Mouse (Mus musculus) erythroblast, adult 5-6 weeks (primary cell): ENCODE results near the gene Cox6a1. TPM values are rescaled to one million over a fixed set of nuclear protein-coding genes. Genes with fewer than 3 reads are reported as not detected.

Experiments
- ATAC-seq: replicated peaks from 2 replicates; pipeline ENCODE4 v1.8.0; 2016; ENCODE audit warnings: moderate number of reproducible peaks, mild to moderate bottlenecking, moderate TSS enrichment, inconsistent platforms; ENCODE audit not compliant: poor library complexity, low FRiP score, severe bottlenecking
- total RNA-seq, 2 experiments: library from RNA; stranded (forward) in 1 of 2; stranded (reverse) in 1 of 2; fragments of 150-400 nt in 1 of 2; fragments of 200-764, 138-1000 nt in 1 of 2; gene quantifications; 2 replicates each; pipeline versions ENCODE4 v1.2.3 to v1.2.4; 2015 to 2017; ENCODE audit warnings: low replicate concordance in 2 of 2

Gene Cox6a1
- total RNA-seq, 2 experiments from 2014 or later, result 24.7 to 164 TPM

DNA sequence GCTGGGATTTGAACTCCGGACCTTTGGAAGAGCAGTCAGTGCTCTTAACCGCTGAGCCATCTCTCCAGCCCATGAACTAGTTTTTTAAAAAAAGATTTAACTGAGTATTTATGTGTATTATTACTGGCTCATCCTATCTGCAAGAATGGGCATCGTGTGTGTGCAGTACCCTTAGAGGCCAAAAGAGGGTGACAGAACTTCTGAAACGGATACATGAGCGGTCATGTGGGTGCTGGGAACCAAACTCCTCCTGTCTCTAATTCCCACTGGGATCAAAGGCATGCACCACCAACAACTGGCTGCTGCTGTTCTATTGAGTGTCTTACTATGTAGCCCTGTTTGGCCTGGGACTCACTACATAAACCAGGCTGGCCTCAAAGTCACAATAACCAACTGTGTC lies 2.6 kb upstream of the Cox6a1 start:
- no peak for ATAC-seq

DNA sequence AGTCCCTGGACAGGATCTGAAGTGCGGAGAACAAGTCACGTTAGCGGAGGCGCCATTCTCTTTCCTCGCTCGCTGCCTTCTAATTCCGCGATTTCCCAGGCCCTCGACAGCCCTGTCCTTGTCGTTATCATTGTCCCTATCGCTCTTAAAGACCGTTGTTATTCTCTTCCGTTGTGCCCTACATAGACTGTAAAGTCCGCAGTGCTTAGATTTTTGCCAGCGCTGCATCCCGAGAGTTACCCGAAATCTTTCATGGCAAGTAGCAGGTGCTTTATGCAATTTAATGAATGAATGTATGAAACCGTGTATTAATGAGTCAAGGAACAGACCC lies 409 bp upstream of the Cox6a1 start:
- ATAC-seq, result no peak

GRCm38 (mm10) chr5:115347564-115347963 lies 1.2 kb downstream of the Cox6a1 start:
- ATAC-seq, result peak; percentile 72

- ATAC-seq, result peak; percentile 16; the same call in 1 of the 2 replicates
These were observed 7.2 kb downstream of the Cox6a1 start for GRCm38 (mm10) chr5:115341314-115342165.

DNA sequence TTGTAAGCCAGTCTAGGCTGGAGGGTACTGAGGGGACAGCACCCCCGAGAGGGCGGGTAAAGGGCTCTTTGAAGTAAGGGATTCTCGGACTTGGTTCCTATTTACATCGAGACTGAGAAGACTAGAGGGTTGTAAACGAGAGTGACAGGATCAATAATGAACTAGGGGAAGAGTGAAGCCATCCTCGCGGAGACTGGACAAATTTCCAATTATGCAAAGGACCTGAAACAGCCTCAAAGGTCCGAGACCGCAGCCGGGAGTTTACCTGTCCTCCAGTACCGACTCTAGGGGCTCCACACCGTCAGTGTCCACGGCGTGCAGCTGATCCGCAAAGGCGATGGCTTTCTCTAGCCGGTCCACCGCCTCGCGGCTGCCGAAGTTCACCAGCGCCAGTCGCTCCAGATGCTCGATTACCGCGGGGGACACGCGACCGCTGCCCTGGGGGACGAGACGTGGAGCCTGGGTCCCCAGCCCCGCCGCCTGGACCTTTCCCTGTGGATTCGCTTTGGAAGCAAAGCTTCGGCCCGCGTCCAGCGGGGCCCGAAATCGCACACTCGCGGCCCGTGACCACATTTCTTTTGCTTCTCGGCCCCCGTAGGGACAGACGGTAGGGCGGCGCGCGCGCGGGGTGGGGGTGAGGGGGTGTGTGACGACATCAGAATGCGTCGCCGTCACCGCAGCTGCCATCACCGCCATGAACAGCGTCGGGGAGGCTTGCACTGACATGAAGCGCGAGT lies 8.0 kb downstream of the Cox6a1 start, which contains the start of the genes Gatc and Triap1:
Gatc (minus strand) TSS at position 602 of the 737 bp plus-strand sequence.
Triap1 (plus strand) TSS at position 649 of the 737 bp plus-strand sequence.
- peak; percentile 91 for ATAC-seq

GRCm38 (mm10) chr5:115340007-115340406 lies 8.8 kb downstream of the Cox6a1 start:
- ATAC-seq, result no peak

DNA sequence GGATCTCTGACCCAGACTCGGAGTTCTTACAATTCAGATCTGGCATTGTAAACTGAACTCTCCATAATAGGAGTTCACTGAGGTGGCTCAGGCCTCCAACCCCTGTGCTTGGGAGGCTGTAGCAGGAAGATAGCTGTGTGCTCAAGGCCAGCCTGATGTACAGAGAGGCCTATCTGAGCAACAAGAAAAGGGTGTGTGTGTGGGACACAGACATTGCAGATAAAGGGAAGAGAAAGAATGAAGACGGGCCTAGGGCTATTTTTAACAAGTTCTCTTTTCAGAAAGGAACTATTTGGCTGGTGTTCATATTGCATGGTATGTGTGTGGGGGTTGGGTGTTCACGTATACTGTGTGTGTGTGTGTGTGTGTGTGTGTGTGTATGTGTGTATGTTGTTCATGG lies 15.2 kb downstream of the Cox6a1 start:
- peak; percentile 86 for ATAC-seq

GRCm38 (mm10) chr5:115330955-115331354 lies 17.8 kb downstream of the Cox6a1 start:
- ATAC-seq, result no peak

GRCm38 (mm10) chr5:115327610-115328548 lies 20.9 kb downstream of the Cox6a1 start:
- ATAC-seq, result 0 out of 2 replicates have a peak, but pooled peaks have one; percentile 29

DNA sequence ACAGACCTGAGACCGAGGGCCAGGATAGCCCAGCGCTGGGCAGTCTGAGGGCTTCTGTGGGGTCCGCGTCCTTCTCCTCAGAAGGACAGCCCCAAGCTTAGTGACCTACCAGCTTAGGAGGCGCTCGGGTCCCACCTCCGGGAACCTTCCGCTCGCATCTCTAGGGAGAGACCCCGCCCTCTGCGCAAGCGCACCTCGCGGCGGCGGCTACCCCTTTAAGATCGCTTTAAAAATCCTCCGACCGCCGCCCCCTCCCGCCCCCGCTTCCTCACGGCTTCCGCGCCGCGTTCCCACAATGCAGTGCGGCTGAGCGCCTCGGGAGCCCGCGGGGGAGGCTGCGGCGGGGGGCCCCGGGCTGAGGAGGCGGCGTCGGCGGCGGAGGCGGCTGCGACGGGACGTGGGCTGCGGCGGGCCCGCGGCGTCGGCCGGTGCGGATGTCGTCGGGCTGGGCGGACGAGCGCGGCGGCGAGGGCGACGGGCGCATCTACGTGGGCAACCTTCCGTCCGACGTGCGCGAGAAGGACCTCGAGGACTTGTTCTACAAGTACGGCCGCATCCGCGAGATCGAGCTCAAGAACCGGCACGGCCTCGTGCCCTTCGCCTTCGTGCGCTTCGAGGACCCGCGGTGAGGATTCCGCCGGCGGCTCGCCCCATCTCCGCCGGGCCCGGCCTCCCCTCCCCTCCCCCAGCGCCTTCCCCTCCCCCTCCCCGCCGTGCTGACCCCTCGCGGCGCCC lies 21.7 kb downstream of the Cox6a1 start, which contains the start of gene Srsf9:
Srsf9 (plus strand) TSS at position 303 of the 735 bp plus-strand sequence.
- peak; percentile 87 for ATAC-seq

DNA sequence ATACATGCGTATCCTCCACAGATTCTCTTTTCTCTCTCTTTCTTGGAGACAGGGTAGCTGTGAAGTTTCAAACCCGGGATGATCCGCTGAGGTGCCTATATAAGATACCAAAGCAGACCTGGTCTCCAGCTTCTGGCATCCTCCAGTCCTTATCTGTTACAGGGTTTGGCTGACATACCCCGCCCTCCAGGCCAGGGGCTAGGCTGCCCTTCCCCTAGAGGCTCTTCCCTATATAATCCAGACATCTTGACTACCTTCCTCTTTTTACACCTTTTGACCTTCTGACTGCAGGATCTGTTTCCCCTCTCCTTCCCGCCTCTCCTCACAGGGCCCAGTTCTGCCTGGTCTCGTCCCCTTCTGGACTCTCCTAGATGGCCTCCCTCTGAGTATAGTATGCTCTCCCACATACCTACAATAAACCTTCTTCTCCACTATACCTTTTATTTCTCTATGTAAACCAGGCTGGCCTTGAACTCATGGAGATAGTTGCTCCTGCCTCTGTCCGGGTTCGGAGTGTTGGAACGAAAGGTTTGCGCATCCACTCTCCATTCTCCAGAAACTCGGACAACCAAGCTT lies 22.4 kb downstream of the Cox6a1 start:
- peak; percentile 80 for ATAC-seq

GRCm38 (mm10) chr5:115319004-115319940 lies 29.5 kb downstream of the Cox6a1 start:
- peak; percentile 84 for ATAC-seq

DNA sequence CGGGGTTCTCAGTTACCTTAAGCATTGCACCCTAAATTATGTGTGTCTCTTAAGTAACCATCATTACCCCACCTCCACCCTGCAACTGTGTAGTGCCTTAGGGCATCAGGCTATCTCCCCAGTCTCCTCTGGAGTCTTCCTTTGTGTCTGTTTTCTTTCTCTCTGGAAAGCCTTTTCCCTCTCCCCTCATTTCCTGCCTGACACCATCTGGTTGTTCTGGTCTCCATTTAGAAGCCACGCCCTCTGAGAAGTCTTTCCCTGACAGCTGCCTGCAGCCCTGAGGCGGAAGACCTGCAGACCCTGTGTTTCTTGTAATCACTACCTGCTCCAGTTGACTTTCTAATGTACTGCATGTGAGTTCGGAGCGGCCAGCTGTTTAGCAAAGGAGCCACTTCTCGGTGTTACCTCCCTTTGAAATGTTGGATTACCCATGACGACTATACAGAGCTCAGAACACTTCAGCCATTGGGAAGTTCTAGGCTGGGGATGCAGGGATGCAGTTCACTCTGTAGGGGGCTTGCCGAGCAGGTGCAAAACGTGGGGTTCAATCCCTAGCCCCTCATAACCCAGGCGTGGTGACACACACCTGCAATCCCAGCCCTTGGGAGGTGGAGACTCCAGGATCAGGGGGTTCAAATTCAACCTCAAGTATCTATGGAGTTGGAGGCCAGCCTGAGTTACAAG lies 31.0 kb downstream of the Cox6a1 start:
- ATAC-seq, result no peak

DNA sequence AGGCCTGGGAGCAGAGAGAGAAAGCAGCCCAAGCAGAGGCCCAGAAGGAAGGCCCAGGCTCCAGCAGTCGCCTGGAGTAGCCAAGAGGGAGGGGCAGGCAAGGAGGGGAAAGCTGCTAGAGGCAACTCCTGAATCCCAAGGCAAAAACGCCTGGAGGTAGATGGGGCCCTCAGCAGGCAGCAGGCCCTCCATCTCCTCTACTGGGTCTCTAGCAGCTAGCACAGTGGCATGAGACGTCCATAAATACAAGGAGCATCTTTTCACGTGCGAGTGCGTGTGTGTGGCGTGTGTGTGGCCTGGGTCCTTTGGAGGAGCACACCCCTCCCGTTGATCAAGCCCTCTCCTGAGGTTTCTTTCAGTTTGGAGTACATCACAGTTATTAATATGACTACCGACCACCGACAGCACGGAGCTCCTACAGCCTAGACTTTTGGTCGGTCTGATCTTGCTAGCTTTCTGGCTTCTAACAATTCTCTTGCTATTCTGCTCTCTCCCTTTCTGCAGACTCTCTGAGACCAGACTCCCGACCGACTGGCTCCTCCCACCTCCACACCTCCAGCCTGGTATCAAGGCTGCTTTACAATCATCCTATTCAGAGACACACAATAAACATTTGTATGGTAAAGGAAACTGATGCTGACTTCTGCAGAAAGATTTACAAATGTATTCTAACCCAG lies 31.7 kb downstream of the Cox6a1 start:
- ATAC-seq, result no peak

GRCm38 (mm10) chr5:115313668-115313943 lies 35.2 kb downstream of the Cox6a1 start:
- peak; percentile 16 for ATAC-seq

GRCm38 (mm10) chr5:115312816-115313667 lies 35.7 kb downstream of the Cox6a1 start:
- ATAC-seq, result peak; percentile 81
